Mouse (Mus musculus): ENCODE data around the gene Pde9a. TPM values are rescaled to one million over a fixed set of nuclear protein-coding genes. Genes with fewer than 3 reads are reported as not detected.

Pde9a gene
- polyA plus RNA-seq, 1 experiment, result not detected

GRCm38 (mm10) chr17:31520895-31521294, 134.9 kb downstream of the Pde9a start:
- peaks cover 11% of the 10 kb centered on the region; the same call in 1 of the 2 replicates for H3K4me1 ChIP-seq (ENCODE audit: control insufficient read depth, insufficient read depth, low read length)
- peak overlapping the region; percentile 19; the same call in 1 of the 2 replicates for H3K4me3 ChIP-seq (ENCODE audit: insufficient read depth, low read depth, low read length)
- 10% methylated on average over 3 of the region's 3 CpGs for WGBS
- TF ChIP-seq CTCF (IDR thresholded peaks at IDR 0.05; ENCODE audit: insufficient read depth, low read depth, low read length) (no peak), POLR2A (IDR thresholded peaks at IDR 0.05; ENCODE audit: insufficient read depth, low read depth, low read length) (no peak)
- no peak overlapping the region for H3K27ac ChIP-seq (ENCODE audit: insufficient read depth, low read depth, low read length)

DNA sequence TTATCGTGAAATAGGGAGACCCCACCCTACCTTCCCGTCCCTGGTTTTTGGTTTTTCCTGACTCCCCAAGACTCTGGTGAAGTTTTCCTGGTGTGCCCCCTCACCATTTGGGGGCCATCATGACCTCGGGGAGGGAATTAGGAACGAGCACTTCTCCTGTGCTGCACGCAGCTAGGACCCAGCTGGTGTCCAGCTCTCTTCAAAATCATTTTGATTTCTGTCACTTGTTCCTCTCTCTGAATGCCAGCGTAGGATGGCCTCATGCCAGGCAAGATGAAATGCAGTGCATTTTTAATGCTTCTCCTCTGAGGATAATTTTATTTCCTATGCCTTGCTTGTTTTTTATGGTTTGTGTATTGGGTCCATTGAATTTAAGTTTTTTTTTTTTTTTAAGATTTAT, 135.9 kb downstream of the Pde9a start:
- TF ChIP-seq POLR2A (IDR thresholded peaks at IDR 0.05; ENCODE audit: insufficient read depth, low read depth, low read length) (no peak), CTCF (IDR thresholded peaks at IDR 0.05; ENCODE audit: insufficient read depth, low read depth, low read length) (no peak)
- H3K4me3 ChIP-seq (ENCODE audit: insufficient read depth, low read depth, low read length), result no peak overlapping the region
- H3K4me1 ChIP-seq (ENCODE audit: control insufficient read depth, insufficient read depth, low read length), result peaks cover 11% of the 10 kb centered on the region; the same call in 1 of the 2 replicates
- WGBS, result 76% methylated on average over 6 of the region's 6 CpGs
- H3K27ac ChIP-seq (ENCODE audit: insufficient read depth, low read depth, low read length), result no peak overlapping the region

- Histone ChIP-seq H3K4me1 (ENCODE audit: control insufficient read depth, insufficient read depth, low read length) (peaks cover 11% of the 10 kb centered on the region; the same call in 1 of the 2 replicates), H3K27ac (ENCODE audit: insufficient read depth, low read depth, low read length) (no peak overlapping the region), H3K4me3 (ENCODE audit: insufficient read depth, low read depth, low read length) (no peak overlapping the region)
- WGBS, result 94% methylated on average over 4 of the region's 4 CpGs
- no peak for TF ChIP-seq POLR2A (IDR thresholded peaks at IDR 0.05; ENCODE audit: insufficient read depth, low read depth, low read length)
- TF ChIP-seq CTCF (IDR thresholded peaks at IDR 0.05; ENCODE audit: insufficient read depth, low read depth, low read length), result no peak
Measured at GRCm38 (mm10) chr17:31525114-31525513, 139.1 kb downstream of the Pde9a start.

DNA sequence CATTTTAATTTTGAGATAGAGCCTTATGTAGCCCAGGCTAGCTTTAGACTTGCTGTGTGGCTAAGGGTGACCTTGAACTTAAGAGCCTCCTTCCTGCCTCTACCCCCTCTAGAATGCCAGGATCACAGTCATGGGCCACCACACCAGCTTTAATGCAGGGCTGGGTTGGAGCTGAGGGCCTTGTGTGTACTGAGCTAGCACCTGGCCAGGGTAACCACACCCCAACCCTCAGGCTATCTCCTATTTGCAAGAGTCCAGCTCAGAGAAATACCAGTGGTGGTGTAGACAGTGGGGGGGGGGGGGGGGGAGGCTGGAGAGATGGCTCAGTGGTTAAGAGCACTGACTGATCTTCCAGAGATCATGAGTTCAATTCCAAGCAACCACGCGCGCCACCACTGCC, 139.8 kb downstream of the Pde9a start:
- 100% methylated on average over 3 of the region's 3 CpGs for WGBS
- H3K27ac ChIP-seq (ENCODE audit: insufficient read depth, low read depth, low read length), result no peak overlapping the region
- H3K4me1 ChIP-seq (ENCODE audit: control insufficient read depth, insufficient read depth, low read length), result peaks cover 11% of the 10 kb centered on the region; the same call in 1 of the 2 replicates
- no peak for TF ChIP-seq CTCF (IDR thresholded peaks at IDR 0.05; ENCODE audit: insufficient read depth, low read depth, low read length)
- no peak overlapping the region for H3K4me3 ChIP-seq (ENCODE audit: insufficient read depth, low read depth, low read length)

Other genes with a start within 250 kb of the Pde9a start
- gene Tff2, start 241.9 kb upstream of the Pde9a start, polyA plus RNA-seq (2012; ENCODE audit: insufficient read depth, insufficient read length, low replicate concordance, missing spikeins), result not detected in 2 replicates
- not detected in 2 replicates for gene Tff1, start 220.9 kb upstream of the Pde9a start, polyA plus RNA-seq (2012; ENCODE audit: insufficient read depth, insufficient read length, low replicate concordance, missing spikeins)
- not detected in 2 replicates for gene Tmprss3, start 187.2 kb upstream of the Pde9a start, polyA plus RNA-seq (2012; ENCODE audit: insufficient read depth, insufficient read length, low replicate concordance, missing spikeins)
- not detected in 2 replicates for gene Ubash3a, start 178.3 kb upstream of the Pde9a start, polyA plus RNA-seq (2012; ENCODE audit: insufficient read depth, insufficient read length, low replicate concordance, missing spikeins)
- not detected in 2 replicates for gene Rsph1, start 108.8 kb upstream of the Pde9a start, polyA plus RNA-seq (2012; ENCODE audit: insufficient read depth, insufficient read length, low replicate concordance, missing spikeins)
- not detected in 2 replicates for gene Slc37a1, start 99.4 kb upstream of the Pde9a start, polyA plus RNA-seq (2012; ENCODE audit: insufficient read depth, insufficient read length, low replicate concordance, missing spikeins)
- not detected in 2 replicates for gene Wdr4, start 133.8 kb downstream of the Pde9a start, polyA plus RNA-seq (2012; ENCODE audit: insufficient read depth, insufficient read length, low replicate concordance, missing spikeins)
- gene Ndufv3, start 133.9 kb downstream of the Pde9a start, polyA plus RNA-seq (2012; ENCODE audit: insufficient read depth, insufficient read length, low replicate concordance, missing spikeins), result not detected in 2 replicates
- gene Pknox1, start 178.5 kb downstream of the Pde9a start, polyA plus RNA-seq (2012; ENCODE audit: insufficient read depth, insufficient read length, low replicate concordance, missing spikeins), result 75.7 TPM in 1 of 2 replicates, not detected in the other